Mouse (Mus musculus) activated CD4-positive, CD25-positive, alpha-beta regulatory T cell (primary cell): ENCODE data around the gene Magi3. TPM values are rescaled to one million over a fixed set of nuclear protein-coding genes. Genes with fewer than 3 reads are reported as not detected.

ENCODE experiments used
- polyA plus RNA-seq, 2 experiments: library from polyadenylated mRNA; unstranded; fragments of 100-300 nt; shearing (Covaris generic); gene quantifications; one replicate each; pipeline ENCODE4 v1.2.1; 2017

Gene Magi3
- polyA plus RNA-seq: 1 to 10 TPM; 7.4 to 9.2 TPM

GRCm38 (mm10) chr3:104220295-104220965, at the start of gene Magi3:
Gene Magi3, minus strand, starts transcription at chr3:104220374.

GRCm38 (mm10) chr3:103967861-103968691, 252.1 kb downstream of the Magi3 start, which contains the start of gene Phtf1:
Gene Phtf1, plus strand, starts transcription at chr3:103968110.

